Mouse (Mus musculus) heart, embryonic 10.5 days (tissue): ENCODE measurements around the gene Helz2. TPM values are rescaled to one million over a fixed set of nuclear protein-coding genes. Genes with fewer than 3 reads are reported as not detected.

ENCODE experiments used
- DNase-seq: peaks from one replicate; pipeline ENCODE4 v3.0.0-alpha.2; 2017; ENCODE audit warnings: low spot score
- H3K27ac ChIP-seq: fragments of 300-500 bp; sonication (generic); 2 replicates; pipeline ENCODE4 v1.5.1; 2016; ENCODE audit warnings: mild to moderate bottlenecking
- H3K27me3 ChIP-seq: fragments of 300-500 bp; sonication (generic); 2 replicates; pipeline ENCODE4 v1.6.1; 2016; ENCODE audit warnings: mild to moderate bottlenecking; ENCODE audit not compliant: poor library complexity, insufficient read depth, severe bottlenecking
- H3K36me3 ChIP-seq: fragments of 300-500 bp; sonication (generic); 2 replicates; pipeline ENCODE4 v1.6.1; 2016; ENCODE audit warnings: mild to moderate bottlenecking, moderate library complexity
- H3K4me1 ChIP-seq: fragments of 300-500 bp; sonication (generic); 2 replicates; pipeline ENCODE4 v1.6.1; 2016; ENCODE audit warnings: mild to moderate bottlenecking
- H3K4me3 ChIP-seq: fragments of 300-500 bp; sonication (generic); 2 replicates; pipeline ENCODE4 v1.5.1; 2016; ENCODE audit warnings: mild to moderate bottlenecking, moderate library complexity
- H3K9me3 ChIP-seq: fragments of 300-500 bp; sonication (generic); 2 replicates; pipeline ENCODE4 v1.6.1; 2016; ENCODE audit warnings: mild to moderate bottlenecking, moderate library complexity
- WGBS: fragments of 180-500 bp; shearing (Covaris S2); methylation state at CpG from one replicate; pipeline ENCODE4 v1.1.7; 2016; 5-methylcytosine and 5-hydroxymethylcytosine counted together
- polyA plus RNA-seq: library from polyadenylated mRNA; unstranded; fragments of >200 nt; fragmentation: Nextera tagmentation; extraction: Ambion mirVana; gene quantifications from 2 replicates; pipeline ENCODE4 v1.2.1, GENCODE M21; 2016

Helz2 gene
- polyA plus RNA-seq, 1 experiment from 2014 or later = 1.1 TPM

GRCm38 (mm10) chr2:181235681-181236566 is 5.9 kb downstream of the Helz2 start:
- no peak for DNase-seq
- no peaks in the 10 kb centered on the region for H3K4me1 ChIP-seq
- H3K9me3 ChIP-seq = no peaks in the 10 kb centered on the region
- no peak overlapping the region for H3K27ac ChIP-seq
- no peak overlapping the region for H3K4me3 ChIP-seq
- WGBS = 80% methylated on average over 23 of the region's 23 CpGs
- H3K27me3 ChIP-seq = peaks cover 16% of the 10 kb centered on the region; the same call in 1 of the 2 replicates
- peaks cover 7% of the 10 kb centered on the region; the same call in 1 of the 2 replicates for H3K36me3 ChIP-seq

- 90% methylated on average over 11 of the region's 11 CpGs for WGBS
- peaks cover 11% of the 10 kb centered on the region; the same call in 1 of the 2 replicates for H3K27me3 ChIP-seq
- no peak for DNase-seq
- no peaks in the 10 kb centered on the region for H3K4me1 ChIP-seq
- peaks cover 15% of the 10 kb centered on the region; the same call in 1 of the 2 replicates for H3K36me3 ChIP-seq
- H3K9me3 ChIP-seq = no peaks in the 10 kb centered on the region
- no peak overlapping the region for H3K4me3 ChIP-seq
- H3K27ac ChIP-seq = no peak overlapping the region
Measured at GRCm38 (mm10) chr2:181234680-181235079, 7.1 kb downstream of the Helz2 start.

GRCm38 (mm10) chr2:181233443-181233842 is 8.4 kb downstream of the Helz2 start:
- Histone ChIP-seq H3K4me1 (no peaks in the 10 kb centered on the region), H3K4me3 (no peak overlapping the region), H3K9me3 (no peaks in the 10 kb centered on the region), H3K36me3 (peaks cover 19% of the 10 kb centered on the region; the same call in 1 of the 2 replicates), H3K27ac (no peak overlapping the region), H3K27me3 (peaks cover 5% of the 10 kb centered on the region; the same call in 1 of the 2 replicates)
- DNase-seq = no peak
- 88% methylated on average over 15 of the region's 15 CpGs for WGBS

GRCm38 (mm10) chr2:181231171-181231570 is 10.7 kb downstream of the Helz2 start:
- Histone ChIP-seq H3K27ac (no peak overlapping the region), H3K36me3 (peaks cover 14% of the 10 kb centered on the region; the same call in 1 of the 2 replicates), H3K9me3 (no peaks in the 10 kb centered on the region), H3K4me3 (no peak overlapping the region), H3K27me3 (peaks cover 5% of the 10 kb centered on the region; the same call in 1 of the 2 replicates), H3K4me1 (no peaks in the 10 kb centered on the region)
- DNase-seq = no peak
- 71% methylated on average over 19 of the region's 20 CpGs for WGBS

DNA sequence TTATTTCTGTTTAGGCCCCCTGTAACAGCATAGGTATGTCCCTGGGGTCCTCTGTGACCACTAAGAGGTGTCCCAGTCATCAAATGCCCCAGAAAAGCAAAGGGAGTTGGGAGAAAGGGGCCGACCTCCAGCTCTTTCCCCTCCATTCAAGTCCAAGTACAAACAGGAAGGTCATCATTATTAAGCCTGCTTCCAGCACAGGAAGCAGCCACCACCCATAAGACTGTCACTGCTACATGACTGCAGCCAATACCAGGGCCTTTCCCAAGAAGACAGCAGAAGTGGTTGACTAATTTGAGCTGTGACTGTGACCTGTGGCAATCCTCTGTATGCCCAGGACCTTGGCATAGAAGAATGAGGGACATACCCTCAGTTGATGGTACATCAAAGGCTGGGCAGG is 13.5 kb downstream of the Helz2 start:
- peaks cover 5% of the 10 kb centered on the region; the same call in 1 of the 2 replicates for H3K27me3 ChIP-seq
- H3K36me3 ChIP-seq = peaks cover 14% of the 10 kb centered on the region; the same call in 1 of the 2 replicates
- no peak overlapping the region for H3K27ac ChIP-seq
- 46% methylated on average over 1 of the region's 1 CpGs for WGBS
- no peaks in the 10 kb centered on the region for H3K4me1 ChIP-seq
- DNase-seq = no peak
- no peak overlapping the region for H3K4me3 ChIP-seq
- no peaks in the 10 kb centered on the region for H3K9me3 ChIP-seq

DNA sequence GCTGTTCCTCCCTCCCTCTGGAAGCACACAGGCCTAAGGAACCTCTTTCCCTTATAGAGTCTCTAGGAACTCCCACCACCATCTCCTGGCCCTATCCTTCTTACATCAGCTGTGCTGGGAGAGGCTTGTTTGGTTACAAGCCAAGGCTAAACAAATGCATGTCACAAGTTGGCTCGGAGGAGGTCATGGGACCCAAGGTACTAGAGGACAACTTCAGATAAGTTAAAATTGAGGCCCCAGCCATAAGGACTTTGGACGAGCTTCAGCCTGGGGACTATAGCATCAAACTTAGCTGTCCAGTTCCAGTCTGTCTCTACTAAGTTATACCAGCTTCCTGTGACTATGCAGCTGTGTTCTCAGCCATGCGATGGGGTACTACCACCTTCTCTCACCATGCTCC is 14.7 kb downstream of the Helz2 start:
- no peak for DNase-seq
- no peak overlapping the region for H3K27ac ChIP-seq
- no peak overlapping the region for H3K4me3 ChIP-seq
- H3K27me3 ChIP-seq = peaks cover 8% of the 10 kb centered on the region
- H3K9me3 ChIP-seq = no peaks in the 10 kb centered on the region
- 73% methylated on average over 3 of the region's 3 CpGs for WGBS
- H3K36me3 ChIP-seq = peaks cover 14% of the 10 kb centered on the region; the same call in 1 of the 2 replicates
- H3K4me1 ChIP-seq = no peaks in the 10 kb centered on the region

DNA sequence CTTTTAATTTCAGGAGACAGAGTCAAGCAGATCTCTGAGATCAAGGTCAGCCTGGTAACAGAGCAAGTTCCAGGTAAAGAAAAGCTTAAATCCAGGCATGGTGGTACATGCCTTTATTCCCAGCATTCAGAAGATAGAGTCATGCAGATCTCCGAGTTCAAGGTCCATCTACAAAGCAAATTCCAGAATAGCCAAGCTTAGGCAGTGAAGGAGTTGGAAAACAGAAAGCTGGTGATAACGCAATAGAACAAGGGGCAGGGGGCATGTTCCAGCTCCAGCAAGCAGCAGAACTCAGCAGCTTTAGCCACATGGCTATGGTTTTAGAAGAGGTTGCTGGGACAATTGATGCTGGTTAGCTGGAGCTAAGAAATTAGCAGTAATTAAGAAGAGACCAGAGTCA is 16.8 kb downstream of the Helz2 start:
- DNase-seq = no peak
- Histone ChIP-seq H3K4me1 (peaks cover 8% of the 10 kb centered on the region), H3K27ac (no peak overlapping the region), H3K9me3 (no peaks in the 10 kb centered on the region), H3K4me3 (no peak overlapping the region), H3K36me3 (peaks cover 4% of the 10 kb centered on the region; the same call in 1 of the 2 replicates), H3K27me3 (peaks cover 23% of the 10 kb centered on the region)
- 72% methylated on average over 2 of the region's 2 CpGs for WGBS

DNA sequence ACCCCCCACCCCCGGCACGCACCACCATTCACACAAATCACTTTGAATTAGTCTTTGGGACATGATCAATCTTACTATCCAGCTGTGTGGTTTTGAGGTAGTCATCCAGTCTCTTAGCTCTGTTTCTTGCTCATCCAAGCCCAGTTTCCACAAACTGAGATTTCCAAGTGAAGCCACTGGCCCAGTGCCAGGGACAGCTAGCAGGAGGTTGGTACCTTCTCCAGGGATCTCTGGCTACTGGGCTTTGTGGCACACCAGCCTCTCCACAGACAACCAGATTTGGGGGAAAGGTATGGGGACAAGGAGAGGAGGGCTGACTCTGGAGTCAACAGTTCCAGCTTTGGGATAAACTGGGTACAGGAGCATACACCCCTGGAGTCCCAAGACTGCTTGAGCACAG is 21.5 kb downstream of the Helz2 start:
- WGBS = 41% methylated on average over 2 of the region's 2 CpGs
- no peak for DNase-seq
- H3K4me3 ChIP-seq = peak overlapping the region; percentile 52
- peak overlapping the region; percentile 43; the same call in 1 of the 2 replicates for H3K27ac ChIP-seq
- H3K36me3 ChIP-seq = no peaks in the 10 kb centered on the region
- peaks cover 16% of the 10 kb centered on the region for H3K4me1 ChIP-seq
- H3K27me3 ChIP-seq = peaks cover 28% of the 10 kb centered on the region
- H3K9me3 ChIP-seq = no peaks in the 10 kb centered on the region

GRCm38 (mm10) chr2:181219538-181220216 is 22.1 kb downstream of the Helz2 start, which contains the start of gene Fndc11:
Fndc11 (plus strand) TSS chr2:181220013.
- H3K36me3 ChIP-seq = no peaks in the 10 kb centered on the region
- WGBS = 6% methylated on average over 25 of the region's 25 CpGs
- no peaks in the 10 kb centered on the region for H3K9me3 ChIP-seq
- DNase-seq = peak; percentile 85
- H3K4me3 ChIP-seq = peak within 1 kb of the TSS; percentile 52
- peaks cover 16% of the 10 kb centered on the region for H3K4me1 ChIP-seq
- H3K27ac ChIP-seq = peak within 1 kb of the TSS; percentile 43
- H3K27me3 ChIP-seq = peaks cover 29% of the 10 kb centered on the region

GRCm38 (mm10) chr2:181218881-181219485 is 22.8 kb downstream of the Helz2 start:
- H3K36me3 ChIP-seq = no peaks in the 10 kb centered on the region
- peaks cover 36% of the 10 kb centered on the region for H3K27me3 ChIP-seq
- DNase-seq = no peak
- no peak overlapping the region for H3K4me3 ChIP-seq
- H3K9me3 ChIP-seq = no peaks in the 10 kb centered on the region
- 60% methylated on average over 5 of the region's 5 CpGs for WGBS
- peaks cover 16% of the 10 kb centered on the region for H3K4me1 ChIP-seq
- H3K27ac ChIP-seq = no peak overlapping the region

- Histone ChIP-seq H3K27ac (no peak overlapping the region), H3K9me3 (no peaks in the 10 kb centered on the region), H3K27me3 (peaks cover 52% of the 10 kb centered on the region), H3K4me3 (no peak overlapping the region), H3K36me3 (no peaks in the 10 kb centered on the region), H3K4me1 (peaks cover 27% of the 10 kb centered on the region)
- 80% methylated on average over 6 of the region's 6 CpGs for WGBS
- no peak for DNase-seq
Measured at GRCm38 (mm10) chr2:181216037-181216436, 25.8 kb downstream of the Helz2 start.

GRCm38 (mm10) chr2:181213021-181213445 is 28.8 kb downstream of the Helz2 start, which contains the start of gene Srms:
Srms (minus strand) TSS chr2:181213185.
- H3K27me3 ChIP-seq = peaks cover 65% of the 10 kb centered on the region
- no peaks in the 10 kb centered on the region for H3K9me3 ChIP-seq
- DNase-seq = no peak
- H3K36me3 ChIP-seq = no peaks in the 10 kb centered on the region
- peaks cover 11% of the 10 kb centered on the region for H3K4me1 ChIP-seq
- under 1% methylated on average over 17 of the region's 17 CpGs for WGBS
- no peak within 1 kb of the TSS for H3K27ac ChIP-seq
- H3K4me3 ChIP-seq = peak within 1 kb of the TSS; percentile 54
